Mouse (Mus musculus) brain, embryonic 14.5 days (tissue): ENCODE data around the gene 1190005I06Rik.
"Not testable (repeated sequence)": the region's sequence is repeated elsewhere in the genome, so short reads cannot be mapped to it uniquely, and the experiment has no call there.

Experiments
- CTCF ChIP-seq: fragments of 200-500 bp; IDR thresholded peaks from 2 replicates; pipeline ENCODE4 v1.5.1; 2012; ENCODE audit warnings: inconsistent platforms, mild to moderate bottlenecking, moderate library complexity, borderline replicate concordance; ENCODE audit not compliant: insufficient read depth, insufficient read length; ENCODE audit errors: extremely low read depth
- POLR2A ChIP-seq: fragments of 200-500 bp; IDR thresholded peaks from 2 replicates; pipeline ENCODE4 v1.6.1; 2012; ENCODE audit warnings: mild to moderate bottlenecking, inconsistent platforms, borderline replicate concordance; ENCODE audit not compliant: poor library complexity, insufficient read depth, insufficient read length, severe bottlenecking; ENCODE audit errors: extremely low read depth

DNA sequence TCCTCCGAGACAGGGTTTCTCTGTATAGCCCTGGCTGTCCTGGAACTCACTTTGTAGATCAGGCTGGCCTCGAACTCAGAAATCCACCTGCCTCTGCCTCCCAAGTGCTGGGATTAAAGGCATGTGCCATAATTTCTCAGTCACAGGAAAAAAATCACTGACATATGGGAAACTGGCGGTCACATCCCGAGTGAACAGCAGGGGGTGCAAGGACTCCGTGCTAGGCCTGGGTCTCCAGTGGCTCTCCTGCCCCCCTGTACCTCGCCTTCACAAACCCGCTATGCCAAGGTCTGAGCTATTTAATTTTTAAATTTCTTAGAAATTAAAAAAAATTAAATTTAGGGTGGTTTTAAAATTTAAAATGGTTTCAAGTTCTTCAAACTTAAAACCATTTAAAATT lies 33.0 kb upstream of the 1190005I06Rik start:
- TF ChIP-seq CTCF = peak; percentile 70
- not testable (repeated sequence) for TF ChIP-seq POLR2A
